Mouse (Mus musculus): ENCODE data around the gene Kbtbd4. TPM values are rescaled to one million over a fixed set of nuclear protein-coding genes. Genes with fewer than 3 reads are reported as not detected.

Kbtbd4 gene
- total RNA-seq, 2 experiments from 2014 or later, result 31.3 to 38.8 TPM

DNA sequence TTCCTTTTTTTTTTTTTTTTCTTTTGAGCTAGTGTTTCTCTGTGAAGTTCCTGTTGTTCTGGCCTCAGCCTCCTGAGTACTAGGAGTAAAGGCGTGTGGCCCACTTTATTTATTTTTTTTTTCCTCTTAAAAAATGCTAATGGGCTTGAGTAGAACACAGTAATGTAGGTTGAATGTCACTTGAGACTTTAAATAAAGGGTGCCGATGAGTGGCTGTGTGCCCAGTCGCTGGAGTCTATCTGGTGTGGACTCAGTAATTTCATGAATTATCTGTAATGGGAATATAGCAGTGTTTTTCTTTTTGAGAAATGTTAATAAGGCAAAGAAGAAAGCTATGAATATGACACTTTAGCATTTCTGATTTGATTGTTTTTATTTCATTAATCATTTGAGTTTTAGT, 48.9 kb downstream of the Kbtbd4 start:
- no peak for DNase-seq (ENCODE audit: low spot score in 2 of 2)

DNA sequence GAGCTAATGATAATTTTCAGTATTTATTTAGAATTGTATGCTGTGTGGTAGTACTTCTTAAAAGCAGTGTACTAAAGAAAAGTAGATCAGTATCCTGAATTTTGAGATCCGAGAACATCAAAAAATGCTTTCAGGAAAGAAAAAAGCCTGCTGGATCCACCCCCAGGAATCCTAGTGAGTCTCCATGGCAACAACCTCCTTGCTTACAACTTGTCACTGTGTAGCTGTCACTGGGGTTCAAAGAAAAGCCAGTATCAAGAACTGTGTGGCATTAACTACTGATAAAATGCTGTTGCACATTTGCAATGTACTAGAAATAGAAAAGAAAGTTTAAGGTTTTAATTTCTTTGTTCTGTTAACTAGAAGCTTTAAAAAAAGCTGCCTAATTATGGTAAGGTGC, 51.5 kb downstream of the Kbtbd4 start:
- DNase-seq (ENCODE audit: low spot score in 2 of 2), result peak in 1 of 2 experiments; percentile 55

DNA sequence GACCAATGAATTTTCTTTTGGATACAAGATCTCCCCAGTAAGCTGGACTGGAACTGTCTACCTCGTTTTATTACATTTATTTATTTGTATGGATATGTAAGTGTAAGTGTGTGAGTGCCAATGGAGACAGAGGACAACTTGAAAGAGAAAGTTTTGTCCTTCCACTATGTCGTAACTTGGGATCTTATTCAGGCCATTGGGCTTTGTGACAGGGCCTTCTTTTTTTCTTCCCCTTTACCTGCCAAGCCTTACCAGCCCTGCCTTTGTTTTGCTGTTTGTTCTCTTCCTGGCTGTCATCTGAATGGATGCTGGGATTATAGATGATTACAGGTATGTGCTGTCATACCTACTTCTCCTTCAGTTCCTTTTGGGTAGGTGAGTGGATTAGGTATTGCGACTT, 54.3 kb downstream of the Kbtbd4 start:
- no peak for DNase-seq (ENCODE audit: low spot score in 2 of 2)

DNA sequence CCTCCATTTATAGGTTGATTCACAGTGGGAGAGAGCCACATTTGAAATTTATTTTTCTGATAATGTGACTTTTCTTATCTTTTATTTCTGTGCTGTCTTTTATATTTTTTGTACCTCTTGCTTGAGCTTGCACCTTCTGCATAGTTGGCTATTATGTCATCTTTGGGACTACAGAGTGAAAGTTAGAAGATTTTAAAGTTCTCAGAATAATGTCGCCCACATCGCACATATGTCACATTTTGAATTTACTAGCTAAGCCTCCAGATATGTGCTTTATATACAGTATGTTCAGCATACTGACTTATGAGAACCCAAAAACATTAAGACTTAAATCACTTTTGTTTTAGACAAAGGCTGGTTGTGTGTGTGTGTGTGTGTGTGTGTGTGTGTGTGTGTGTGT, 55.5 kb downstream of the Kbtbd4 start:
- DNase-seq (ENCODE audit: low spot score in 2 of 2), result no peak

Other genes with a start within 250 kb of the Kbtbd4 start
- gene Nup160, start 227.5 kb upstream of the Kbtbd4 start, total RNA-seq (2021), result 10 to 100 TPM; 19.8 to 20.4 TPM
- 10 to 100 TPM; 58.8 to 74.5 TPM for gene Fnbp4, start 159.4 kb upstream of the Kbtbd4 start, total RNA-seq (2021)
- under 1 TPM; 0.31 to 0.88 TPM for gene Agbl2, start 122.0 kb upstream of the Kbtbd4 start, total RNA-seq (2021)
- gene Mtch2, start 57.6 kb upstream of the Kbtbd4 start, total RNA-seq (2021), result 100 to 1,000 TPM; 134 to 139 TPM
- 100 to 1,000 TPM; 172 to 176 TPM for gene C1qtnf4, start 18.9 kb upstream of the Kbtbd4 start, total RNA-seq (2021)
- 100 to 1,000 TPM; 226 to 232 TPM for gene Ndufs3, start 87 bp downstream of the Kbtbd4 start, total RNA-seq (2021)
- gene Celf1, start 35.6 kb downstream of the Kbtbd4 start, total RNA-seq (2021), result 100 to 1,000 TPM; 117 to 120 TPM
- under 1 TPM; 0.35 to 0.43 TPM for gene Rapsn, start 130.9 kb downstream of the Kbtbd4 start, total RNA-seq (2021)
- gene Psmc3, start 149.3 kb downstream of the Kbtbd4 start, total RNA-seq (2021), result 100 to 1,000 TPM; 214 to 234 TPM
- gene Slc39a13, start 165.7 kb downstream of the Kbtbd4 start, total RNA-seq (2021), result 10 to 100 TPM; 24.7 to 29.6 TPM
- 1 to 10 TPM; 4.0 to 4.5 TPM for gene Spi1, start 177.7 kb downstream of the Kbtbd4 start, total RNA-seq (2021)
- under 1 TPM; 0.48 to 0.62 TPM for gene Mybpc3, start 213.4 kb downstream of the Kbtbd4 start, total RNA-seq (2021)

All from layer of hippocampus, postnatal 14 days (tissue).